Mouse (Mus musculus) heart, postnatal 0 days (tissue): ENCODE measurements around the gene Cdh3.

ENCODE experiments used
- CTCF ChIP-seq: IDR thresholded peaks from 2 replicates; pipeline ENCODE4 v1.5.1; 2016; ENCODE audit warnings: antibody characterized with exemption, control low read depth, low read depth
- EP300 ChIP-seq: IDR thresholded peaks from 2 replicates; pipeline ENCODE4 v1.6.1; 2016; ENCODE audit warnings: antibody characterized with exemption, low read depth

DNA sequence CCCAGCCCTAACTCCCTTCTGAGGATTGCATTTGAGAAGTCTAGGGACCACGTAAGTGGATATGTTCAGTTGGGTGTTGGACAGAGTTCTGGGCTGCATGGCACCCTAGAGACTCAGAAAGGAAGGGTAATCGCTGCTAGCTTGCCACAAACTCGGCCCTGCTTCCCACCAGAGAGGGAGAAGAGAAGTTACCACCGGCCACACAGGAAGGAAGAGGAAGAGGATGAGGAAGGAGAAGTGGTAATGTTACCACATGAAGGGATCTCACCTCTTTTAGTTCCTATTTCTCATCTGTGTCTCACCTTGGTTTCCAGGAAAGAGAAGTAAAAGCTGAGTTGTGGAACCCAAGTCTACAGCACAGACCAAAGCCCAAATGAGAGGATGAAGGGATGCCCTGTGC lies 63.6 kb downstream of the Cdh3 start:
- TF ChIP-seq CTCF (no peak), EP300 (no peak)
